Mouse (Mus musculus) spleen, adult 2 months (tissue): ENCODE data around the gene Hist1h2bh. TPM values are rescaled to one million over a fixed set of nuclear protein-coding genes. Genes with fewer than 3 reads are reported as not detected.

ENCODE experiments used
- DNase-seq, 2 experiments: peaks; one replicate each; pipeline versions ENCODE4 v3.0.0 to v3.0.0-alpha.2; 2012 to 2021; ENCODE audit warnings: low spot score in 2 of 2, low read depth in 1 of 2
- H3K27ac ChIP-seq: fragments of 200-500 bp; 2 replicates; pipeline ENCODE4 v1.5.1; 2012; ENCODE audit warnings: low read length, inconsistent platforms; ENCODE audit not compliant: insufficient read depth
- H3K27me3 ChIP-seq: fragments of 200-500 bp; 2 replicates; pipeline ENCODE4 v1.6.1; 2012; ENCODE audit warnings: mild to moderate bottlenecking, moderate library complexity, low read length, inconsistent platforms; ENCODE audit not compliant: control insufficient read depth, insufficient read depth
- H3K36me3 ChIP-seq: fragments of 200-500 bp; 2 replicates; pipeline ENCODE4 v1.6.1; 2012; ENCODE audit warnings: mild to moderate bottlenecking, low read length, inconsistent platforms; ENCODE audit not compliant: control insufficient read depth, insufficient read depth
- H3K4me1 ChIP-seq: fragments of 200-500 bp; 2 replicates; pipeline ENCODE4 v1.6.1; 2011; ENCODE audit warnings: inconsistent platforms; ENCODE audit not compliant: control insufficient read depth, insufficient read depth, insufficient read length
- H3K4me3 ChIP-seq: fragments of 200-500 bp; 2 replicates; pipeline ENCODE4 v1.5.1; 2011; ENCODE audit warnings: mild to moderate bottlenecking, inconsistent platforms; ENCODE audit not compliant: insufficient read depth, insufficient read length; ENCODE audit errors: extremely low read depth
- CTCF ChIP-seq: fragments of 200-500 bp; IDR thresholded peaks from 2 replicates; pipeline ENCODE4 v1.5.1; 2011; ENCODE audit warnings: mild to moderate bottlenecking, inconsistent platforms; ENCODE audit not compliant: insufficient read depth, insufficient read length, insufficient replicate concordance; ENCODE audit errors: extremely low read depth
- POLR2A ChIP-seq: fragments of 200-500 bp; IDR thresholded peaks from 2 replicates; pipeline ENCODE4 v1.6.1; 2011; ENCODE audit warnings: low read depth, low read length, inconsistent platforms
- WGBS: fragments of 180-500 bp; shearing (Covaris S2); methylation state at CpG from one replicate; pipeline ENCODE4 v1.1.7; 2018; 5-methylcytosine and 5-hydroxymethylcytosine counted together
- polyA plus RNA-seq: library from polyadenylated mRNA; depleted of rRNA; stranded (reverse); fragments of >200 nt; gene quantifications from 2 replicates; pipeline ENCODE4 v1.2.3, GENCODE M21; 2012

The Hist1h2bh gene
- polyA plus RNA-seq, 1 experiment = 4.9 TPM

DNA sequence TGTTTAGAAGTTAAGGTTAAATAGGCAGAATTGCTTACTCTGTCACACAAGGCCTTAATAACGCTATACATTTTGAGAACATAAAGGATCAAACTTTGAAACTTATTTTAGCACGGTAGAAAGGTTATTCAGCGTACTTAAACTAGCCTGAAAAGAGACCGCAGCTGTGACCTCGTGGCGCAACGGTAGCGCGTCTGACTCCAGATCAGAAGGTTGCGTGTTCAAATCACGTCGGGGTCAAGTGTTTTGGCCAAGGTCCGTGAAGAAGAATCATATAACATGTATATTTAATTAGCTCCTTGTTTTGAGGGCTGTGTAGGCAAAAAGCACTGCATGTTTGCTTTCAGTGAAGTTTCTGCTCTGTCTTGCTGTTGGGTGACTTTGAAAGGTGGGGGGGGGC is 36.8 kb downstream of the Hist1h2bh start:
- no peak for TF ChIP-seq POLR2A
- no peak for TF ChIP-seq CTCF

DNA sequence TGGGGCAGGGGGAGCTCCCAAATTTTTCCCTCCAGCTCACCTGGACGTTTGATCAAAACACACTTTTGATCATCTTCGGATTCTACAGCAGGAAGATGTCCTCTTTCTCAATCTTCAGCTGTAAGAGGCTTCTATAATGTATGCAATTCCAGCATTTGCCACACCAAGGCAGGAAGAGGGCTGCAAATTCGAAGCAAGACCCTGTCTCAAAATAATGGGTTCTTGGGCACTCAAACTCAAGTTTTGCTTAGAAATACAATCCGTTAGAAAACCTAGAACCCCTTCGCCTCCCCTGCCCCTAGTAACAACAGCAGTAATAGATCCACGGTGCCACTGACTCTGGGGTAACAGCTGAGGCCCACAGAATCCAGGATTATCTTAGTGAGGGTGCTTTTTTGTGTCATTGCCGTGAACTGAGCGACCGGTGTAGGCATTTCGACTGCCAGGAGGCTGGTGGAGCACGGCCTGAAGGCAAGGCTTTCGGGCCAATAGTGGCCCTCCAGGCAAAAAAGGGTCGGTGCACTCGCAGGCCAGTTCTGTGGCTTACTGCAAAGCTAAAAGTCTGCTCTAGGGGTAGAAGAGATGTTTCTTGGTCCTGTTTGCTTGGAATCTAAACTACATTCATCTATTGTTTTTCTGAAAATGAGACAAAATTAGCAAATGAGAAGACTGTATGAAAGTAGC is 37.4 kb downstream of the Hist1h2bh start:
- Histone ChIP-seq H3K4me3 (peak overlapping the region; percentile 10; the same call in 1 of the 2 replicates), H3K27ac (no peak overlapping the region), H3K4me1 (no peaks in the 10 kb centered on the region), H3K27me3 (no peaks in the 10 kb centered on the region), H3K36me3 (no peaks in the 10 kb centered on the region)
- no peak for TF ChIP-seq CTCF
- no peak for TF ChIP-seq POLR2A
- no peak for DNase-seq
- WGBS = 56% methylated on average over 14 of the region's 14 CpGs

More for the DNA sequence above, 36.8 kb downstream of the Hist1h2bh start:
- Histone ChIP-seq H3K36me3 (no peaks in the 10 kb centered on the region), H3K4me1 (no peaks in the 10 kb centered on the region), H3K27ac (no peak overlapping the region), H3K4me3 (no peak overlapping the region), H3K27me3 (no peaks in the 10 kb centered on the region)
- WGBS = 47% methylated on average over 13 of the region's 13 CpGs
- DNase-seq = no peak

DNA sequence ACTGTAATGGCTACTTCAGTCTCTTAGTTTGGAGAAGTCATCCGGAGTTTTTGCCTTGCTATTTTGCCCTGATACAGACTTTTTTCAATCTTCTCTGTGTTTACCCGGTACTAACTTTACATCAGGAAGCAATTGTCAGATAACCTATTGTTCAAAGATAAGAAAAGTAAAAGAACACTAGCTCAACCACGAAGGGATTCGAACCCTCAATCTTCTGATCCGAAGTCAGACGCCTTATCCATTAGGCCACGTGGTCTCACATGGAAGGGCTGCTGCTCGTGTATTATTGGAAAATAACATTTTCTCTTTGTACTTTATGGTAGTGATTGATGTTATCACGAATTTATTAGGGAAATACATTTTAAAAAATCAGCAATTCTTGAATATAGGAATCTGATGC is 39.4 kb downstream of the Hist1h2bh start:
- peak in 1 of 2 experiments; percentile 16 for DNase-seq
- Histone ChIP-seq H3K4me1 (no peaks in the 10 kb centered on the region), H3K27ac (no peak overlapping the region), H3K27me3 (no peaks in the 10 kb centered on the region), H3K4me3 (no peak overlapping the region), H3K36me3 (no peaks in the 10 kb centered on the region)
- 14% methylated on average over 9 of the region's 9 CpGs for WGBS
- TF ChIP-seq POLR2A (no peak), CTCF (no peak)

DNA sequence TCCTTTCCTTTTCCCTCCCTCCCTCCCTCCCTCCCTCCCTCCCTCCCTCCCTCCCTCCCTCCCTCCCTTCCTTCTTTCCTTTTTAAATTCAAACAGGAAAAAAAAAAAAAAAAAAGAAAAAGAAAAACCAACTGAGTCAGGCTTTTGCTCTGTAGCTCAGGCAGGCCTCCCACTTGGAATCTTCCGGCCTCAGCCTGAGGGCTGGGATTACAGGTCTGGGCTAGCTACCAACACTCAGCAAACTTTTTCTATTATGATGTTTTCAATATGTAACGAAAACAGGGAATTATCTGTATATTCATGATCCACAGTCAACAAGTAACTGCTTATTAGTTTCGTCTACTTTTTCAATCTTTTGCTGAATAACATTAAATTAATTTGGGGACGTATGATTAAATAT is 40.3 kb downstream of the Hist1h2bh start:
- Histone ChIP-seq H3K36me3 (no peaks in the 10 kb centered on the region), H3K4me1 (no peaks in the 10 kb centered on the region), H3K27ac (no peak overlapping the region), H3K4me3 (no peak overlapping the region), H3K27me3 (no peaks in the 10 kb centered on the region)
- 91% methylated on average over 4 of the region's 4 CpGs for WGBS
- TF ChIP-seq CTCF = no peak
- no peak for TF ChIP-seq POLR2A
- no peak for DNase-seq

- H3K4me3 ChIP-seq = no peak overlapping the region
- TF ChIP-seq POLR2A (no peak), CTCF (no peak)
These were observed 41.1 kb downstream of the Hist1h2bh start for GRCm38 (mm10) chr13:23502031-23502567.

GRCm38 (mm10) chr13:23501511-23501910 is 41.7 kb downstream of the Hist1h2bh start:
- no peaks in the 10 kb centered on the region for H3K4me1 ChIP-seq
- no peak overlapping the region for H3K4me3 ChIP-seq
- WGBS = 73% methylated on average over 5 of the region's 5 CpGs

More at GRCm38 (mm10) chr13:23502031-23502567, 41.1 kb downstream of the Hist1h2bh start:
- 80% methylated on average over 9 of the region's 9 CpGs for WGBS
- no peak for DNase-seq
- H3K4me1 ChIP-seq = no peaks in the 10 kb centered on the region
- no peaks in the 10 kb centered on the region for H3K36me3 ChIP-seq
- no peak overlapping the region for H3K27ac ChIP-seq
- H3K27me3 ChIP-seq = no peaks in the 10 kb centered on the region

DNA sequence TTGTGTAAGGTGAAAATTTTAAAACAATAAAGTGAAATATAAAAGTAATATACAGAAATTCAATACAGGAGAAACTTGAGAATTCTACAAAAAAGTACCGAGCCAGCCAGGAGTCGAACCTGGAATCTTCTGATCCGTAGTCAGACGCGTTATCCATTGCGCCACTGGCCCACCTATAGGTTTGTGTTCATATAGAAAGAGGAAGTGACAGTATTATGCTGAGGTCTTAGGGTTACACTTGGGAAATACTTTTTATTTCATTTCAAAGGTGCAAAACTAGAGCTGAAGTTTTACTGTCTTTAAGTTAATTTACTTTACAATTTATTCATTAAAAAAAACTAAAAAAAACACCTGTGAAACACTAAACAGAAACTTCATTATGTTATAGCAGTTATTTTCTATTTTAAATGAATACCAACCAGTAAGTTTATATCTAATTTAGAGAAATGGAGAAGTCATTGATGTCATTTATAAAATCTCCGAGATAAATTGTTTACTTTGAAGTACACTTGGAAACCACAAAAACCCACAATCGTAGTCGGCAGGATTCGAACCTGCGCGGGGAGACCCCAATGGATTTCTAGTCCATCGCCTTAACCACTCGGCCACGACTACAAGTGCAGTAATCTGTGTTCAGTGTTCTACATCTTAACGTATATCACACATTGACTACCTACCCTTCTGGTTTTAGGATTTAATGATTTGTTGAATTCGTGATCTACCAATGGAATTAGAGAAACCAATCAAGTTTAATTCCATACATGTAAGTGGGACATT is 42.6 kb downstream of the Hist1h2bh start:
- DNase-seq = peak in 1 of 2 experiments; percentile 40
- H3K27ac ChIP-seq = no peak overlapping the region
- TF ChIP-seq POLR2A (no peak), CTCF (no peak)
- 15% methylated on average over 17 of the region's 17 CpGs for WGBS
- no peaks in the 10 kb centered on the region for H3K27me3 ChIP-seq
- H3K36me3 ChIP-seq = no peaks in the 10 kb centered on the region
- H3K4me1 ChIP-seq = no peaks in the 10 kb centered on the region
- no peak overlapping the region for H3K4me3 ChIP-seq

More at GRCm38 (mm10) chr13:23501511-23501910, 41.7 kb downstream of the Hist1h2bh start:
- TF ChIP-seq POLR2A (no peak), CTCF (no peak)
- no peaks in the 10 kb centered on the region for H3K36me3 ChIP-seq
- H3K27me3 ChIP-seq = no peaks in the 10 kb centered on the region
- DNase-seq = no peak
- no peak overlapping the region for H3K27ac ChIP-seq
